Mouse (Mus musculus): ENCODE results near the gene Fam78b.

- TF ChIP-seq POLR2A (IDR thresholded peaks at IDR 0.05; ENCODE audit: low read depth, low read length) (no peak), CTCF (IDR thresholded peaks at IDR 0.05; ENCODE audit: extremely low read depth, insufficient read depth, insufficient read length, insufficient replicate concordance) (no peak)
These were observed 124.7 kb downstream of the Fam78b start for GRCm38 (mm10) chr1:167125870-167126269.
